Mouse (Mus musculus): ENCODE measurements around the gene Exosc3. TPM values are rescaled to one million over a fixed set of nuclear protein-coding genes. Genes with fewer than 3 reads are reported as not detected.
A peak's percentile ranks its signal among the peaks of the same experiment; 100 is the strongest.
"Not testable (repeated sequence)": the region's sequence is repeated elsewhere in the genome, so short reads cannot be mapped to it uniquely, and the experiment has no call there.

The Exosc3 gene
- 79.7 and 83.0 TPM in 2 replicates for polyA plus RNA-seq (2015; fragmentation: Nextera tagmentation; extraction: Ambion mirVana)

- Histone ChIP-seq H3K4me1 (peaks cover 22% of the 10 kb centered on the region), H3K27ac (peak within 1 kb of the TSS; percentile 97), H3K27me3 (no peaks in the 10 kb centered on the region), H3K4me3 (peak within 1 kb of the TSS; percentile 97), H3K9me3 (no peaks in the 10 kb centered on the region), H3K4me2 (peak within 1 kb of the TSS; percentile 80), H3K36me3 (peaks cover 19% of the 10 kb centered on the region), H3K9ac (peak within 1 kb of the TSS; percentile 97)
- peak; percentile 87 for ATAC-seq (ENCODE audit: insufficient number of reproducible peaks, insufficient read depth, low FRiP score, low TSS enrichment, low read depth)
- WGBS = under 1% methylated on average over 76 of the region's 76 CpGs
Observed at GRCm38 (mm10) chr4:45342286-45343155, at the start of gene Exosc3. Gene Exosc3, minus strand, starts transcription at chr4:45342732.

GRCm38 (mm10) chr4:45392099-45392498 lies 49.6 kb upstream of the Exosc3 start:
- H3K4me1 ChIP-seq = no peaks in the 10 kb centered on the region
- no peak overlapping the region for H3K4me2 ChIP-seq
- H3K27me3 ChIP-seq = no peaks in the 10 kb centered on the region
- no peak for ATAC-seq (ENCODE audit: insufficient number of reproducible peaks, insufficient read depth, low FRiP score, low TSS enrichment, low read depth)
- no peak overlapping the region for H3K9ac ChIP-seq
- H3K4me3 ChIP-seq = no peak overlapping the region
- no peaks in the 10 kb centered on the region for H3K9me3 ChIP-seq
- H3K36me3 ChIP-seq = peaks cover 14% of the 10 kb centered on the region
- 77% methylated on average over 4 of the region's 4 CpGs for WGBS
- no peak overlapping the region for H3K27ac ChIP-seq

GRCm38 (mm10) chr4:45387296-45387695 lies 44.8 kb upstream of the Exosc3 start:
- H3K9me3 ChIP-seq; H3K4me1 ChIP-seq; H3K9ac ChIP-seq; ATAC-seq (ENCODE audit: insufficient number of reproducible peaks, insufficient read depth, low FRiP score, low TSS enrichment, low read depth); H3K4me2 ChIP-seq; H3K36me3 ChIP-seq; H3K27ac ChIP-seq; H3K4me3 ChIP-seq; H3K27me3 ChIP-seq: not testable (repeated sequence)
- 93% methylated on average over 5 of the region's 5 CpGs for WGBS

- not testable (repeated sequence) for H3K4me1 ChIP-seq; H3K4me2 ChIP-seq; H3K9me3 ChIP-seq; H3K9ac ChIP-seq; H3K27ac ChIP-seq; H3K4me3 ChIP-seq; ATAC-seq (ENCODE audit: insufficient number of reproducible peaks, insufficient read depth, low FRiP score, low TSS enrichment, low read depth); H3K27me3 ChIP-seq
- WGBS = 79% methylated on average over 2 of the region's 2 CpGs
- peaks cover 13% of the 10 kb centered on the region for H3K36me3 ChIP-seq
Observed at GRCm38 (mm10) chr4:45382133-45382532, 39.6 kb upstream of the Exosc3 start.

GRCm38 (mm10) chr4:45380903-45381580 lies 38.5 kb upstream of the Exosc3 start:
- WGBS = 88% methylated on average over 10 of the region's 10 CpGs
- not testable (repeated sequence) for H3K27ac ChIP-seq; H3K4me1 ChIP-seq; H3K27me3 ChIP-seq; ATAC-seq (ENCODE audit: insufficient number of reproducible peaks, insufficient read depth, low FRiP score, low TSS enrichment, low read depth); H3K9me3 ChIP-seq; H3K4me3 ChIP-seq; H3K9ac ChIP-seq; H3K4me2 ChIP-seq
- peaks cover 21% of the 10 kb centered on the region for H3K36me3 ChIP-seq

- ATAC-seq (ENCODE audit: insufficient number of reproducible peaks, insufficient read depth, low FRiP score, low TSS enrichment, low read depth) = no peak
- 89% methylated on average over 4 of the region's 4 CpGs for WGBS
- H3K27me3 ChIP-seq = no peaks in the 10 kb centered on the region
- H3K4me3 ChIP-seq = no peak overlapping the region
- H3K4me2 ChIP-seq = no peak overlapping the region
- H3K9me3 ChIP-seq = no peaks in the 10 kb centered on the region
- H3K9ac ChIP-seq = no peak overlapping the region
- H3K4me1 ChIP-seq = no peaks in the 10 kb centered on the region
- no peak overlapping the region for H3K27ac ChIP-seq
- peaks cover 63% of the 10 kb centered on the region for H3K36me3 ChIP-seq
Observed at GRCm38 (mm10) chr4:45376573-45376972, 34.0 kb upstream of the Exosc3 start.

GRCm38 (mm10) chr4:45374879-45375278 lies 32.3 kb upstream of the Exosc3 start:
- Histone ChIP-seq H3K27ac (no peak overlapping the region), H3K4me3 (no peak overlapping the region), H3K36me3 (peaks cover 75% of the 10 kb centered on the region), H3K4me2 (no peak overlapping the region), H3K9ac (no peak overlapping the region), H3K9me3 (no peaks in the 10 kb centered on the region), H3K27me3 (no peaks in the 10 kb centered on the region), H3K4me1 (no peaks in the 10 kb centered on the region)
- no peak for ATAC-seq (ENCODE audit: insufficient number of reproducible peaks, insufficient read depth, low FRiP score, low TSS enrichment, low read depth)
- 93% methylated on average over 5 of the region's 5 CpGs for WGBS

GRCm38 (mm10) chr4:45371261-45371660 lies 28.7 kb upstream of the Exosc3 start:
- 70% methylated on average over 3 of the region's 3 CpGs for WGBS
- no peak for ATAC-seq (ENCODE audit: insufficient number of reproducible peaks, insufficient read depth, low FRiP score, low TSS enrichment, low read depth)
- Histone ChIP-seq H3K4me1 (no peaks in the 10 kb centered on the region), H3K9ac (no peak overlapping the region), H3K4me2 (no peak overlapping the region), H3K4me3 (no peak overlapping the region), H3K36me3 (peaks cover 67% of the 10 kb centered on the region), H3K27me3 (no peaks in the 10 kb centered on the region), H3K27ac (no peak overlapping the region), H3K9me3 (no peaks in the 10 kb centered on the region)

- peaks cover 28% of the 10 kb centered on the region for H3K36me3 ChIP-seq
- WGBS = 88% methylated on average over 3 of the region's 3 CpGs
Observed at GRCm38 (mm10) chr4:45356653-45357052, 14.1 kb upstream of the Exosc3 start.

GRCm38 (mm10) chr4:45341669-45342249 lies 773 bp downstream of the Exosc3 start, which contains the start of gene Dcaf10:
Gene Dcaf10, plus strand, starts transcription at chr4:45342101.
- no peaks in the 10 kb centered on the region for H3K9me3 ChIP-seq
- ATAC-seq (ENCODE audit: insufficient number of reproducible peaks, insufficient read depth, low FRiP score, low TSS enrichment, low read depth) = peak; percentile 88
- no peaks in the 10 kb centered on the region for H3K27me3 ChIP-seq
- peak within 1 kb of the TSS; percentile 97 for H3K9ac ChIP-seq
- H3K4me2 ChIP-seq = peak within 1 kb of the TSS; percentile 80
- WGBS = under 1% methylated on average over 41 of the region's 42 CpGs
- H3K36me3 ChIP-seq = peaks cover 13% of the 10 kb centered on the region; the same call in 1 of the 2 replicates
- peaks cover 19% of the 10 kb centered on the region for H3K4me1 ChIP-seq
- H3K4me3 ChIP-seq = peak within 1 kb of the TSS; percentile 97
- H3K27ac ChIP-seq = peak within 1 kb of the TSS; percentile 97

More at GRCm38 (mm10) chr4:45356653-45357052, 14.1 kb upstream of the Exosc3 start:
- Histone ChIP-seq H3K27ac (no peak overlapping the region), H3K9me3 (no peaks in the 10 kb centered on the region), H3K9ac (no peak overlapping the region), H3K4me2 (no peak overlapping the region), H3K4me3 (no peak overlapping the region), H3K4me1 (no peaks in the 10 kb centered on the region), H3K27me3 (no peaks in the 10 kb centered on the region)
- no peak for ATAC-seq (ENCODE audit: insufficient number of reproducible peaks, insufficient read depth, low FRiP score, low TSS enrichment, low read depth)

- Histone ChIP-seq H3K27ac (peak overlapping the region; percentile 97), H3K4me3 (peak overlapping the region; percentile 97), H3K4me1 (peaks cover 19% of the 10 kb centered on the region), H3K36me3 (peaks cover 11% of the 10 kb centered on the region; the same call in 1 of the 2 replicates), H3K27me3 (no peaks in the 10 kb centered on the region), H3K9me3 (no peaks in the 10 kb centered on the region), H3K9ac (peak overlapping the region; percentile 97; the same call in 1 of the 2 replicates), H3K4me2 (peak overlapping the region; percentile 80)
- no peak for ATAC-seq (ENCODE audit: insufficient number of reproducible peaks, insufficient read depth, low FRiP score, low TSS enrichment, low read depth)
- WGBS = 57% methylated on average over 9 of the region's 9 CpGs
Observed at GRCm38 (mm10) chr4:45341226-45341625, 1.3 kb downstream of the Exosc3 start.
